Mouse (Mus musculus): ENCODE measurements around the gene Cacnb3. TPM values are rescaled to one million over a fixed set of nuclear protein-coding genes. Genes with fewer than 3 reads are reported as not detected.

Gene Cacnb3
- total RNA-seq, 1 experiment from 2014 or later: 1.3 TPM

- no peak for ATAC-seq (replicated peaks; ENCODE audit: insufficient number of reproducible peaks, low FRiP score, low TSS enrichment, poor library complexity, severe bottlenecking)
Measured at GRCm38 (mm10) chr15:98632107-98632744, 1.6 kb downstream of the Cacnb3 start.

GRCm38 (mm10) chr15:98632921-98633320 is 2.3 kb downstream of the Cacnb3 start:
- ATAC-seq (replicated peaks; ENCODE audit: insufficient number of reproducible peaks, low FRiP score, low TSS enrichment, poor library complexity, severe bottlenecking): no peak

- no peak for ATAC-seq (replicated peaks; ENCODE audit: insufficient number of reproducible peaks, low FRiP score, low TSS enrichment, poor library complexity, severe bottlenecking)
Measured at GRCm38 (mm10) chr15:98633822-98634470, 3.3 kb downstream of the Cacnb3 start.

- ATAC-seq (replicated peaks; ENCODE audit: insufficient number of reproducible peaks, low FRiP score, low TSS enrichment, poor library complexity, severe bottlenecking): no peak
Measured at GRCm38 (mm10) chr15:98634541-98635081, 4.0 kb downstream of the Cacnb3 start.

- ATAC-seq (replicated peaks; ENCODE audit: insufficient number of reproducible peaks, low FRiP score, low TSS enrichment, poor library complexity, severe bottlenecking): no peak
Measured at GRCm38 (mm10) chr15:98635291-98635841, 4.7 kb downstream of the Cacnb3 start.

- ATAC-seq (replicated peaks; ENCODE audit: insufficient number of reproducible peaks, low FRiP score, low TSS enrichment, poor library complexity, severe bottlenecking): no peak
Measured at GRCm38 (mm10) chr15:98636517-98636916, 5.9 kb downstream of the Cacnb3 start.

GRCm38 (mm10) chr15:98637155-98637554 is 6.5 kb downstream of the Cacnb3 start:
- no peak for ATAC-seq (replicated peaks; ENCODE audit: insufficient number of reproducible peaks, low FRiP score, low TSS enrichment, poor library complexity, severe bottlenecking)

- ATAC-seq (replicated peaks; ENCODE audit: insufficient number of reproducible peaks, low FRiP score, low TSS enrichment, poor library complexity, severe bottlenecking): no peak
Measured at GRCm38 (mm10) chr15:98640157-98640556, 9.5 kb downstream of the Cacnb3 start.

GRCm38 (mm10) chr15:98644406-98644805 is 13.8 kb downstream of the Cacnb3 start:
- ATAC-seq (replicated peaks; ENCODE audit: insufficient number of reproducible peaks, low FRiP score, low TSS enrichment, poor library complexity, severe bottlenecking): no peak

- no peak for ATAC-seq (replicated peaks; ENCODE audit: insufficient number of reproducible peaks, low FRiP score, low TSS enrichment, poor library complexity, severe bottlenecking)
Measured at GRCm38 (mm10) chr15:98645057-98646026, 14.7 kb downstream of the Cacnb3 start.

GRCm38 (mm10) chr15:98646737-98647136 is 16.1 kb downstream of the Cacnb3 start:
- ATAC-seq (replicated peaks; ENCODE audit: insufficient number of reproducible peaks, low FRiP score, low TSS enrichment, poor library complexity, severe bottlenecking): no peak

- ATAC-seq (replicated peaks; ENCODE audit: insufficient number of reproducible peaks, low FRiP score, low TSS enrichment, poor library complexity, severe bottlenecking): no peak
Measured at GRCm38 (mm10) chr15:98647308-98647707, 16.7 kb downstream of the Cacnb3 start.

- no peak for ATAC-seq (replicated peaks; ENCODE audit: insufficient number of reproducible peaks, low FRiP score, low TSS enrichment, poor library complexity, severe bottlenecking)
Measured at GRCm38 (mm10) chr15:98648071-98648470, 17.4 kb downstream of the Cacnb3 start.

GRCm38 (mm10) chr15:98651431-98651830 is 20.8 kb downstream of the Cacnb3 start:
- no peak for ATAC-seq (replicated peaks; ENCODE audit: insufficient number of reproducible peaks, low FRiP score, low TSS enrichment, poor library complexity, severe bottlenecking)

GRCm38 (mm10) chr15:98652174-98652573 is 21.5 kb downstream of the Cacnb3 start:
- ATAC-seq (replicated peaks; ENCODE audit: insufficient number of reproducible peaks, low FRiP score, low TSS enrichment, poor library complexity, severe bottlenecking): no peak

- ATAC-seq (replicated peaks; ENCODE audit: insufficient number of reproducible peaks, low FRiP score, low TSS enrichment, poor library complexity, severe bottlenecking): no peak
Measured at GRCm38 (mm10) chr15:98656982-98657751, 26.5 kb downstream of the Cacnb3 start.

- peak; percentile 60 for ATAC-seq (replicated peaks; ENCODE audit: insufficient number of reproducible peaks, low FRiP score, low TSS enrichment, poor library complexity, severe bottlenecking)
Measured at GRCm38 (mm10) chr15:98662198-98662566, 31.5 kb downstream of the Cacnb3 start.
